Mouse (Mus musculus) heart, postnatal 0 days (tissue): ENCODE measurements around the gene Pard3. TPM values are rescaled to one million over a fixed set of nuclear protein-coding genes. Genes with fewer than 3 reads are reported as not detected.

Experiments
- ATAC-seq: fragments of 200-750 bp; cut with Nextera tagmentation; 2 replicates; pipeline ENCODE4 v1.8.0; 2017; ENCODE audit warnings: low read depth, moderate number of reproducible peaks, moderate library complexity; ENCODE audit not compliant: insufficient read depth
- DNase-seq: peaks from one replicate; pipeline ENCODE4 v3.0.0-alpha.2; 2016; ENCODE audit warnings: low spot score
- H3K27ac ChIP-seq: fragments of 300-500 bp; sonication (generic); 2 replicates; pipeline ENCODE4 v1.5.1; 2014; ENCODE audit warnings: low read depth, mild to moderate bottlenecking
- H3K27me3 ChIP-seq: fragments of 300-500 bp; sonication (generic); 2 replicates; pipeline ENCODE4 v1.6.1; 2014; ENCODE audit warnings: low read length, mixed read lengths; ENCODE audit not compliant: control insufficient read depth, insufficient read depth
- H3K36me3 ChIP-seq: fragments of 300-500 bp; sonication (generic); replicated peaks from 2 replicates; pipeline ENCODE4 v1.6.1; 2014; ENCODE audit warnings: low read length, mixed read lengths; ENCODE audit not compliant: control insufficient read depth, insufficient read depth
- H3K4me1 ChIP-seq: fragments of 300-500 bp; sonication (generic); 2 replicates; pipeline ENCODE4 v1.6.1; 2014; ENCODE audit warnings: antibody characterized with exemption; ENCODE audit not compliant: control insufficient read depth, insufficient read depth
- H3K4me2 ChIP-seq: fragments of 300-500 bp; sonication (generic); 2 replicates; pipeline ENCODE4 v1.6.1; 2014; ENCODE audit warnings: low read depth, mild to moderate bottlenecking, low read length, moderate library complexity
- H3K4me3 ChIP-seq: fragments of 300-500 bp; sonication (generic); 2 replicates; pipeline ENCODE4 v1.5.1; 2014; ENCODE audit warnings: low read depth, low read length
- H3K9ac ChIP-seq: fragments of 300-500 bp; sonication (generic); replicated peaks from 2 replicates; pipeline ENCODE4 v1.6.1; 2014; ENCODE audit warnings: low read depth, low read length, mixed read lengths
- H3K9me3 ChIP-seq: fragments of 300-500 bp; sonication (generic); replicated peaks from 2 replicates; pipeline ENCODE4 v1.6.1; 2016; ENCODE audit warnings: low read length; ENCODE audit not compliant: control insufficient read depth
- CTCF ChIP-seq: IDR thresholded peaks from 2 replicates; pipeline ENCODE4 v1.5.1; 2016; ENCODE audit warnings: antibody characterized with exemption, control low read depth, low read depth
- EP300 ChIP-seq: IDR thresholded peaks from 2 replicates; pipeline ENCODE4 v1.6.1; 2016; ENCODE audit warnings: antibody characterized with exemption, low read depth
- WGBS: fragments of 180-500 bp; shearing (Covaris S2); extraction: QIAGEN DNeasy Blood & Tissue Kit; methylation state at CpG from one replicate; pipeline ENCODE4 v1.1.7; 2014; 5-methylcytosine and 5-hydroxymethylcytosine counted together
- polyA plus RNA-seq: library from polyadenylated mRNA; unstranded; fragments of >200 nt; fragmentation: Nextera tagmentation; extraction: Ambion mirVana; gene quantifications from 2 replicates; pipeline ENCODE4 v1.2.1, GENCODE M21; 2015
- total RNA-seq: library from RNA; depleted of rRNA; stranded (reverse); fragments of >200 nt; gene quantifications from 2 replicates; pipeline ENCODE4 v1.2.3, GENCODE M21; 2014; ENCODE audit warnings: low replicate concordance; rRNA removed

The Pard3 gene
- total and polyA plus RNA-seq, 2 experiments from 2014 or later, result 9.2 to 13.8 TPM

GRCm38 (mm10) chr8:127655559-127655958 lies 591.9 kb downstream of the Pard3 start:
- Histone ChIP-seq H3K9ac (no peak overlapping the region), H3K27me3 (no peaks in the 10 kb centered on the region), H3K27ac (no peak overlapping the region), H3K4me3 (no peak overlapping the region), H3K4me1 (no peaks in the 10 kb centered on the region), H3K9me3 (no peaks in the 10 kb centered on the region), H3K4me2 (no peak overlapping the region), H3K36me3 (no peaks in the 10 kb centered on the region)
- WGBS, result 90% methylated on average over 3 of the region's 3 CpGs
- TF ChIP-seq CTCF (no peak), EP300 (no peak)
- DNase-seq (no peak), ATAC-seq (no peak)

Other genes with a start within 250 kb of the Pard3 start
- gene Tomm20, start 118.0 kb upstream of the Pard3 start, total RNA-seq, result 52.6 and 65.3 TPM in 2 replicates
- 203 and 213 TPM in 2 replicates for gene Tomm20, start 118.0 kb upstream of the Pard3 start, polyA plus RNA-seq
- gene Rbm34, start 92.8 kb upstream of the Pard3 start, total RNA-seq, result 1.3 and 3.9 TPM in 2 replicates
- gene Rbm34, start 92.8 kb upstream of the Pard3 start, polyA plus RNA-seq, result 8.0 and 8.8 TPM in 2 replicates